Mouse (Mus musculus) hindbrain, embryonic 13.5 days (tissue): ENCODE measurements at regions not wholly inside any gene's neighbourhood (a gene's known extent, or its start where the extent isn't known, plus 50 kb on each side); places are given as distances from the start of the nearest gene placed in this dataset.

Experiments
- ATAC-seq: fragments of 200-750 bp; cut with Nextera tagmentation; 2 replicates; pipeline ENCODE4 v1.8.0; 2017; ENCODE audit warnings: moderate TSS enrichment; ENCODE audit not compliant: low FRiP score
- H3K27ac ChIP-seq: fragments of 300-500 bp; sonication (generic); 2 replicates; pipeline ENCODE4 v1.5.1; 2015; ENCODE audit warnings: inconsistent platforms, mild to moderate bottlenecking, moderate library complexity
- H3K27me3 ChIP-seq: fragments of 300-500 bp; sonication (generic); 2 replicates; pipeline ENCODE4 v1.6.1; 2015; ENCODE audit warnings: mild to moderate bottlenecking, inconsistent platforms
- H3K36me3 ChIP-seq: fragments of 300-500 bp; sonication (generic); 2 replicates; pipeline ENCODE4 v1.6.1; 2015; ENCODE audit warnings: mild to moderate bottlenecking, inconsistent platforms
- H3K4me1 ChIP-seq: fragments of 300-500 bp; sonication (generic); replicated peaks from 2 replicates; pipeline ENCODE4 v1.6.1; 2015; ENCODE audit warnings: inconsistent platforms
- H3K4me2 ChIP-seq: fragments of 300-500 bp; sonication (generic); 2 replicates; pipeline ENCODE4 v1.6.1; 2015; ENCODE audit warnings: inconsistent platforms, mild to moderate bottlenecking, moderate library complexity
- H3K4me3 ChIP-seq: fragments of 300-500 bp; sonication (generic); 2 replicates; pipeline ENCODE4 v1.5.1; 2015; ENCODE audit warnings: mild to moderate bottlenecking, inconsistent platforms
- H3K9ac ChIP-seq: fragments of 300-500 bp; sonication (generic); 2 replicates; pipeline ENCODE4 v1.6.1; 2015; ENCODE audit warnings: mild to moderate bottlenecking, inconsistent platforms
- H3K9me3 ChIP-seq: fragments of 300-500 bp; sonication (generic); 2 replicates; pipeline ENCODE4 v1.6.1; 2016; ENCODE audit warnings: inconsistent platforms
- whole genome bisulfite sequencing: fragments of 180-500 bp; shearing (Covaris S2); methylation state at CpG from one replicate; pipeline ENCODE4 v1.1.7; 2015; 5-methylcytosine and 5-hydroxymethylcytosine counted together

DNA sequence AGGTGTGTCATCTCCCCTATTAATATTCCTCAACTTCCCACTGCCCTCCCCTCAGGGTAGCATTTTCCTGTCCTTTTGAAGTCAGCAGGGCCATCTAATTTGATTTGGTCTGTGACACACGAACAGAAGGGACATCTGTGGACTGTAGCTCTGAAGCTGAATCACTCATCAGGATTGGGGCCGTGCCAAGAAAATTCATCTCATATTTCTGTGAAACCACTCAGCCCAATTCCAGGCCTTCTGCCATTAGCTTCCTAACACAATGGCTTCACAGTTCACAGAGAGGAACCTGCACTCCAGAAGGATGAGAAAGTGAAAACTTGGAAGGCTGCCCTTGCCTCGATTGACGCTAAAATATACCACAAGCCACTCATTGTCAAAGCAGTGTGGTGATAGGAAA is 86.1 kb downstream of the Abhd5 start:
- Histone ChIP-seq H3K4me3 (no peak overlapping the region), H3K9me3 (no peaks in the 10 kb centered on the region), H3K27ac (no peak overlapping the region), H3K4me2 (no peak overlapping the region), H3K36me3 (no peaks in the 10 kb centered on the region), H3K9ac (no peak overlapping the region), H3K27me3 (no peaks in the 10 kb centered on the region), H3K4me1 (no peaks in the 10 kb centered on the region)
- 70% methylated on average over 4 of the region's 4 CpGs for WGBS
- no peak for ATAC-seq

- Histone ChIP-seq H3K4me2 (no peak overlapping the region), H3K9ac (no peak overlapping the region), H3K36me3 (no peaks in the 10 kb centered on the region), H3K9me3 (no peaks in the 10 kb centered on the region), H3K4me3 (no peak overlapping the region), H3K27me3 (no peaks in the 10 kb centered on the region), H3K4me1 (peaks cover 9% of the 10 kb centered on the region), H3K27ac (no peak overlapping the region)
- WGBS: 71% methylated on average over 5 of the region's 5 CpGs
- ATAC-seq: no peak
Observed at GRCm38 (mm10) chr9:122446387-122447105, 95.1 kb downstream of the Abhd5 start.

GRCm38 (mm10) chr9:122447568-122447967 is 96.2 kb downstream of the Abhd5 start:
- Histone ChIP-seq H3K4me2 (no peak overlapping the region), H3K9me3 (no peaks in the 10 kb centered on the region), H3K27ac (no peak overlapping the region), H3K4me1 (peaks cover 9% of the 10 kb centered on the region), H3K9ac (no peak overlapping the region), H3K36me3 (no peaks in the 10 kb centered on the region), H3K27me3 (no peaks in the 10 kb centered on the region), H3K4me3 (no peak overlapping the region)
- 90% methylated on average over 7 of the region's 7 CpGs for WGBS
- no peak for ATAC-seq

- no peaks in the 10 kb centered on the region for H3K27me3 ChIP-seq
- H3K4me3 ChIP-seq: no peak overlapping the region
- ATAC-seq: no peak
- H3K27ac ChIP-seq: peak overlapping the region; percentile 52; the same call in 1 of the 2 replicates
- H3K36me3 ChIP-seq: no peaks in the 10 kb centered on the region
- H3K9ac ChIP-seq: no peak overlapping the region
- WGBS: 51% methylated on average over 4 of the region's 4 CpGs
- H3K9me3 ChIP-seq: no peaks in the 10 kb centered on the region
- no peak overlapping the region for H3K4me2 ChIP-seq
- peaks cover 9% of the 10 kb centered on the region for H3K4me1 ChIP-seq
Observed at GRCm38 (mm10) chr9:122448342-122448741, 96.9 kb downstream of the Abhd5 start.

DNA sequence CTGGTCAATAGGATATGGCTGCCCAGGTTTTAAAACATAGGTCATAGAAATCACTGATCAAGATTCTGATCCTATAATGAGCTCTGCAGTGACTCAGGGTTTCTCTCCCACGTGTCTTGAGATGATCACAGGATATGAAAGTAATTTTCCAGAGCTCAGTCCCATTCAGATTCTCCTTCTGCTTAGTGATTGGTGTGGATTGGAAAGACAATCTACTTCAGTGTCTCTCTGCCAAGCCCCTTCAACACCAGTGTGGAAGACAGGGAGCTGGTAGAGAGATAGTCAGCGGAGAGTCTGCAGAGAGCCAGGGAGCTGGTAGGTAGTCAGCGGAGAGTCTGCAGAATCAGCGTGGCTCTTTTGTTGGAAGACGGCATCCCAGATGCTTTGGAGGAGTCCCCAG is 99.1 kb downstream of the Abhd5 start:
- H3K27me3 ChIP-seq: no peaks in the 10 kb centered on the region
- ATAC-seq: no peak
- H3K4me1 ChIP-seq: peaks cover 9% of the 10 kb centered on the region
- H3K4me3 ChIP-seq: no peak overlapping the region
- no peak overlapping the region for H3K9ac ChIP-seq
- H3K36me3 ChIP-seq: no peaks in the 10 kb centered on the region
- H3K27ac ChIP-seq: no peak overlapping the region
- no peak overlapping the region for H3K4me2 ChIP-seq
- WGBS: 73% methylated on average over 5 of the region's 5 CpGs
- H3K9me3 ChIP-seq: no peaks in the 10 kb centered on the region

DNA sequence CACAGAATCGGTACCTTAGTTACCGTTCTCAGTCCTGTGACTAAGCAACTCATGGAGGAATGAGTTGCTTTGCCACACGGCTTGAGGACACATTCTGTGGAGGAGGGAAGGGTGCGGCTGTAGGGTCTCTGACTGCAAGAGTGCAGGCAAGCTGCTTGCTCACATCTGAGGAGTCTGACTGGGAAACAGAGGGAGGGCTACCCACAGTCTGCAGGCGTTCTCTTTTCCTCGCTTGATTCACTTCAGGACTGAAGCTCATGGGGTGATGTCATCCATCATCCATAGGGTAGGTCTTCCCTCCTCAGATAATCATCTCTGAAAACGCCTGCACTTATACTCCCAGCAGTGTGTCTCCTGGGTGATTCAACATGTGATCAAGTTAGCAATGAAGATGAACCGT is 103.9 kb downstream of the Abhd5 start:
- 72% methylated on average over 8 of the region's 8 CpGs for WGBS
- no peak for ATAC-seq
- Histone ChIP-seq H3K4me3 (no peak overlapping the region), H3K27me3 (no peaks in the 10 kb centered on the region), H3K9me3 (no peaks in the 10 kb centered on the region), H3K4me2 (no peak overlapping the region), H3K27ac (no peak overlapping the region), H3K4me1 (no peaks in the 10 kb centered on the region), H3K36me3 (no peaks in the 10 kb centered on the region), H3K9ac (no peak overlapping the region)

DNA sequence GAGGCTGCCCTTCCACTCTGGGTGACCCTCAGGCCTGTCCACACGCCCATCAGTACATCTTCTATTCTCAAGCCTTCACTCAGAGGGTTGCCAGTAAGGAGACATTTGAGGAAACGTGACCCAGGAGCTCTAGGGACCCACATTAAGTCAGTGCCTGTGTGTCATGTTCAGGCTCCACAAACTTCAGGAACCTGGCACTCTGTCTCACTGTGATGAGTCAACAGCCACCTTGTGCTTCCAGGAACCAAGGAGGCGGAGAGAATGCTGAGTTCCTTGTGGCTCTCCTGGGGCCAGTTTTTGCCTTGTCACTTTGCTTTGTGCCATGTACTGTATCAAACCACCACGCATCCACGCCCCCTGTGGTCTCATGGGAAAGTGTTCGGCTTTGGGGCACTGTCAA is 104.4 kb downstream of the Abhd5 start:
- no peaks in the 10 kb centered on the region for H3K9me3 ChIP-seq
- no peak overlapping the region for H3K9ac ChIP-seq
- ATAC-seq: no peak
- H3K4me1 ChIP-seq: no peaks in the 10 kb centered on the region
- WGBS: 80% methylated on average over 6 of the region's 6 CpGs
- H3K4me2 ChIP-seq: no peak overlapping the region
- H3K27ac ChIP-seq: no peak overlapping the region
- no peaks in the 10 kb centered on the region for H3K36me3 ChIP-seq
- H3K27me3 ChIP-seq: no peaks in the 10 kb centered on the region
- H3K4me3 ChIP-seq: no peak overlapping the region

- Histone ChIP-seq H3K4me1 (no peaks in the 10 kb centered on the region), H3K4me2 (no peak overlapping the region), H3K27me3 (no peaks in the 10 kb centered on the region), H3K9ac (no peak overlapping the region), H3K36me3 (no peaks in the 10 kb centered on the region), H3K4me3 (no peak overlapping the region), H3K27ac (no peak overlapping the region), H3K9me3 (no peaks in the 10 kb centered on the region)
- WGBS: 87% methylated on average over 6 of the region's 6 CpGs
- no peak for ATAC-seq
Observed at GRCm38 (mm10) chr9:122459491-122459890, 108.1 kb downstream of the Abhd5 start.

GRCm38 (mm10) chr9:122471539-122471938 is 120.1 kb downstream of the Abhd5 start:
- H3K4me2 ChIP-seq: no peak overlapping the region
- H3K27me3 ChIP-seq: no peaks in the 10 kb centered on the region
- no peak for ATAC-seq
- H3K4me1 ChIP-seq: no peaks in the 10 kb centered on the region
- no peak overlapping the region for H3K9ac ChIP-seq
- H3K27ac ChIP-seq: no peak overlapping the region
- H3K4me3 ChIP-seq: no peak overlapping the region
- 93% methylated on average over 2 of the region's 2 CpGs for WGBS
- H3K36me3 ChIP-seq: no peaks in the 10 kb centered on the region
- H3K9me3 ChIP-seq: no peaks in the 10 kb centered on the region

- H3K27me3 ChIP-seq: no peaks in the 10 kb centered on the region
- 56% methylated on average over 3 of the region's 3 CpGs for WGBS
- H3K36me3 ChIP-seq: no peaks in the 10 kb centered on the region
- no peak for ATAC-seq
- H3K4me3 ChIP-seq: no peak overlapping the region
- no peak overlapping the region for H3K9ac ChIP-seq
- H3K4me1 ChIP-seq: no peaks in the 10 kb centered on the region
- no peak overlapping the region for H3K4me2 ChIP-seq
- H3K27ac ChIP-seq: no peak overlapping the region
- no peaks in the 10 kb centered on the region for H3K9me3 ChIP-seq
Observed at GRCm38 (mm10) chr9:122476356-122476755, 124.9 kb downstream of the Abhd5 start.

DNA sequence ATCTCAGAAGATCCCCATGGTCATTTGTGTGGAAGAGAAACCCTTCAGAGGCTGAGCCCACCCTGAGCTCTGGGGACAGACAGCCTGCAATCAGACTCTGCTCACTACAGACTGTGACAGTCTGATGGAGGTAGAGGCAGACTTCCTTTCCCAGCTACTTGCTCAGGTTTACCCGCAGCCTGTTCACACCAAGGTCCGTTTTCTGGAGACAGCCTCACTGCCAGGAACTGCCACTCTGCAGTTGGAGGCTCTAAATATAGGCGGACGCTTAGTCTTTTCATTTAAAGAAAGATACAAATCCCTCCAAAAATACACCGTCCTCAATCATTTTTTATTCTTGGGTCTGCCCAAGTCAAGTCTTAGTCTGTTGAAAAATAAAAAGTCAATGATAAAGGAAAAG is 135.6 kb downstream of the Abhd5 start:
- Histone ChIP-seq H3K4me1 (no peaks in the 10 kb centered on the region), H3K27ac (no peak overlapping the region), H3K4me2 (no peak overlapping the region), H3K9ac (no peak overlapping the region), H3K4me3 (no peak overlapping the region), H3K36me3 (no peaks in the 10 kb centered on the region), H3K9me3 (no peaks in the 10 kb centered on the region), H3K27me3 (no peaks in the 10 kb centered on the region)
- ATAC-seq: no peak
- 91% methylated on average over 5 of the region's 5 CpGs for WGBS

- no peak overlapping the region for H3K27ac ChIP-seq
- no peak overlapping the region for H3K9ac ChIP-seq
- H3K9me3 ChIP-seq: no peaks in the 10 kb centered on the region
- no peak overlapping the region for H3K4me2 ChIP-seq
- H3K4me1 ChIP-seq: no peaks in the 10 kb centered on the region
- 82% methylated on average over 9 of the region's 9 CpGs for WGBS
- H3K27me3 ChIP-seq: no peaks in the 10 kb centered on the region
- no peak overlapping the region for H3K4me3 ChIP-seq
- H3K36me3 ChIP-seq: no peaks in the 10 kb centered on the region
- ATAC-seq: no peak
Observed at GRCm38 (mm10) chr9:122494691-122495090, 143.3 kb downstream of the Abhd5 start.

DNA sequence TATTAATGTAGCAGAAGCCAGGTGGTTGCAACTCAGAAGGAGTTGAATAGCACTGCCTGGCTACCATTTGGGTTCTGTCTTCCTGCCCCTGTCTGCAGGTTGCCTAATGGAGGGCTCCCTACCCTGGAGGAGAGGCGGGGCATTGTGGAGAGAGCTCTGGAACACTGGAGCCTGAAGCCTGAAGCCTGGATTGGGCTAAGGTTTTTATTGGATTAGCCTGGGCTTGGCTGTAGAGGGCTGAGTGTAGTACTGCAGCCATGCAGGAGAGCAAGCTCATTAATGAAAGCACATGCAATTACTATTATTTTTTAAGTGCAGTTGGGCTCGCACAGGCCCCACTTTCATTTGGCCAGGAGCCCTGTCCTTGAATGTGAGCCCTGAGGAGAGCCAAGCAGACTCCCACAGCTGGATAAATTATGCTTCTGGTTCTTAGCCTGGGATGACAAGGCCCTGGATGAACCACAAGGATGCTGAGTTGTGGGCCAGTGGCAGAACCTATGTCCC is 145.1 kb downstream of the Abhd5 start:
- 82% methylated on average over 2 of the region's 2 CpGs for WGBS
- Histone ChIP-seq H3K4me1 (peaks cover 9% of the 10 kb centered on the region), H3K27me3 (no peaks in the 10 kb centered on the region), H3K27ac (no peak overlapping the region), H3K9ac (no peak overlapping the region), H3K4me2 (no peak overlapping the region), H3K9me3 (no peaks in the 10 kb centered on the region), H3K36me3 (no peaks in the 10 kb centered on the region), H3K4me3 (no peak overlapping the region)
- no peak for ATAC-seq
